Mouse (Mus musculus): ENCODE measurements at regions not wholly inside any gene's neighbourhood (a gene's known extent, or its start where the extent isn't known, plus 50 kb on each side); places are given as distances from the start of the nearest gene placed in this dataset.

DNA sequence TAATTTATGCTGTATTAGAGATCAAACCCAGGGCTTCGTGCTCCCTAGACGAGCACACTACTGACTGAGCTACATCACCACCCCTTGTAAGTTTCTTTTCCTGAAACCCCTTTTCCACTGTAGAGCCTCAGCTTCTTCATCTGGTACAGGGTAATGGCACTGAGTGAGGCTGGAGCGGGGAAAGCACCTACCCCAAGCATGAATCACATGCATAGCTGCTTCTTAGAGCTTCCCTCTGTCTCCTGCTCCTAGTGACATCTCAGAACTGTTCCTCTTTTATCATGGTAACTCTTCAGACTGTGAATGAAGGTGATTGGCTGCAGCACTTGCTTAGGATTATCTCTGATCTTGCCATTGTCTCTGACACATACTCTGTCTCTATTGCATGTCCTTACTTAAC lies 182.8 kb downstream of the Icos start:
- TF ChIP-seq CTCF (IDR thresholded peaks at IDR 0.05) (no peak), POLR2A (IDR thresholded peaks at IDR 0.05; ENCODE audit: insufficient read depth, low read depth, low read length) (no peak), EP300 (IDR thresholded peaks at IDR 0.05; ENCODE audit: insufficient read depth, low read depth, low read length) (no peak)

All from heart, adult 2 months (tissue).